Mouse (Mus musculus) CD8-positive naive resting alpha-beta T cell, adult 57 days (primary cell): Measurements from ENCODE around the gene Ddx46. TPM values are rescaled to one million over a fixed set of nuclear protein-coding genes. Genes with fewer than 3 reads are reported as not detected.

Source experiments
- total RNA-seq: library from RNA; stranded (reverse); gene quantifications from one replicate; pipeline ENCODE4 v1.2.4, GENCODE M21; 2023

The Ddx46 gene
- total RNA-seq = 96.0 TPM

DNA sequence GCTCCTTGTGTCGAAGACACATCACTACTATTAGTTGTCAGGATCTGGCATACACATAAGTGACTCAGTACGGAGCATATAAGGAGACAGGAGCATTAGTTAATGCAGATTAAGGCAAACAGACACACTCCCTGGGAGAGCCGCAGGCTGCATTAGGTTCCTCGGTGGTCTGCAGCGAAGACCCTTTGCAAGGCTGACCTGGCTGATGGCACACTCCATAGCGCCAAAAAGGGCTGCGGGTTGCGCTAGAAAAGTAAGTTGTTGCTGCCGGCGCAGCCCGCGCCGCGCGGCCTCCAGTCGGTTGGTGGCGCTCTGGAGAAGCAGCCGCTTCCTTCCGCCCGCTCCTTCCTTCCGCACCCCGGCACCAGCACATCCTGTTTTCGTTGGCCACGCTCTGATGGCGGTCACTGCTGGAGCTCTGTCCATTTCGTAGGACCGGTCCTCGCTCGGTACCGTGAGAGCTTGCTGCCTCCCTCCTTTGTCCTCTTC lies at the start of gene Ddx46:
Gene Ddx46 (plus strand): TSS at position 389 of the 489 bp plus-strand sequence.

DNA sequence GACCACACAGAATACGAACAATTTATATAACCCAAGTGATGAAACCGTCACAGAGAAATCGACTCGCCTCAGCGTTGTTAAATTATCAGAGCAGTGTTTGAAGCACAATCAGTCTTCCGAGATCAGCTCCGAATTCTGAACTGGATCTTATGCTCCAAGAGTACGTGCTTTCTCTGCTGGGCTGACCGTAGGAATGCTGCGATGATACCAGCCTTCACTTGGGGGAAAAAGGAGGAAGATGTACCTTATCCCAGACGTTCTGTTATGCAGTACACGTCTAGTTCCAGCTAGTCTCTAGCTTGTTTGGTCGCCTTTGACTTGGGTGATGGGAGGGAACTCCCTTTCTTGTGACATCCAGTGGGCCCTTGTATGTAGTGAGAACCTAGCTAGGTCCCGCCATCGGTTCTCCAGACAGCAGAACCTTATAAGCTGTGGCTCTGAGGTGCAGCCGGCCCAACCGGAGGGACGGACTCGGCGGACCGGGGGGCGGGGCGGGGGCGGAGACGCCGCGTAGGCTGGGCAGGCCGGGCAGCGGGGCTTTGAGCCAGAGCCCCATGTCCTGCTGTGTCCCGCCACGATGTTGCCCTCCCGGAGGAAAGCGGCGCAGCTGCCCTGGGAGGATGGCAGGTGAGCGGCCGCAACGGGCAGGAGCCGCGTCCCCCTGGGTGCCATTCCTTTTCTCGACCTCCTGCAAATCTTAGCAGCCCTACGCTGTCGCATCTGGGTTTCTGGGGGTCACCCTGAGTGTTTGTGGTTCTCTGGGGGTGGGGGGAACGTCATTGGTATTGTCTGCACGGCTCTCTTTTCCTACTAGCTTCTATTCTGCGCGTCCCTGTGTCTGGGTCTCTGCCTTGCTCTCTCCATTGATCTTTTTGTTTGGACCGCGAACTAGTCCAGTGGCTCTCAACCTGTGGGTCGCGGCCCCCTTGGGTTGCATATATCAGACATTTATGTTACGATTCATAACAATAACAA lies 35.0 kb upstream of the Ddx46 start, which contains the start of gene B4galt7:
Gene B4galt7 (plus strand): TSS at position 331 of the 975 bp plus-strand sequence.

DNA sequence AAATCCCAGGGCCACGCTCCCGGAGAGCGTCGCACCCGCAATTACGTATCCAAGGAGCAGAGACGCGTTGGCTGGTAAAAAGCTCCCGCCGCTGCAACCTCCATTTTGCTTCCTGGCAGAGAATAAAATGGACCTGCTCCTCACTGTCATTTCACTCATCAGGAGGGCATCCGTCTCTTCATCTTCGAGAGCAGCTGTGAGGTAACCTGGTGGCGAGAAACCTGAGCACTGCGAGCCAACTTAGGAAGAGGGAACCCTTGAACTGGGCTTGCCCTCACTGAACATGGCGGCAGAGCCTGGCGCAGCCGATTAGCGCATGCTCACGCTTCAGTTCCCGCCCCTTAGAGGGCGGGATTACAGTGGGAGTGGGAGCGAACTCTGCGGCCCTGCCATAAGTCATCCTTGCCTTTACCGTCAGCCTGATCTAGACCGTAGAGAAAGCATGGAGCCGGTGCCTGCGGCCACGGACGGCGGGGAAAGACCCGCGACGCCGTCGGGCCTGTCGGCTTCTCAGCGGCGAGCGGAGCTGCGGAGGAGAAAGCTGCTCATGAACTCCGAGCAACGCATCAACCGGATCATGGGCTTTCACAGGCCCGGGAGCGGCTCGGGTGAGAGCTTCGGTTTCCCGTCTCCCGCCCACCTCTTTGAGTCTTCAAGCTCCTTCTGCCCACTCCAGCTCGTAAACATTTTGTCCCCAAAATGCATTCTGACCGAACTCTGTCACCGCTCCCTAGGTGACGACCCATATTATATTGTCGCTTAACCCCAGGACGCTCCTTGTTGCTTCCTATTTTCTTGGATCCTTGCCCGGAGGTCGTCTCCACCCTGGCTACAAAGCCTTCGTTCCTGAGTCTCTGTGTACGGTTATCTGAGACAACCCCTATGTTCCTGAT lies 11.9 kb upstream of the Ddx46 start, which contains the start of gene Caml:
Gene Caml (plus strand): TSS at position 357 of the 893 bp plus-strand sequence.

DNA sequence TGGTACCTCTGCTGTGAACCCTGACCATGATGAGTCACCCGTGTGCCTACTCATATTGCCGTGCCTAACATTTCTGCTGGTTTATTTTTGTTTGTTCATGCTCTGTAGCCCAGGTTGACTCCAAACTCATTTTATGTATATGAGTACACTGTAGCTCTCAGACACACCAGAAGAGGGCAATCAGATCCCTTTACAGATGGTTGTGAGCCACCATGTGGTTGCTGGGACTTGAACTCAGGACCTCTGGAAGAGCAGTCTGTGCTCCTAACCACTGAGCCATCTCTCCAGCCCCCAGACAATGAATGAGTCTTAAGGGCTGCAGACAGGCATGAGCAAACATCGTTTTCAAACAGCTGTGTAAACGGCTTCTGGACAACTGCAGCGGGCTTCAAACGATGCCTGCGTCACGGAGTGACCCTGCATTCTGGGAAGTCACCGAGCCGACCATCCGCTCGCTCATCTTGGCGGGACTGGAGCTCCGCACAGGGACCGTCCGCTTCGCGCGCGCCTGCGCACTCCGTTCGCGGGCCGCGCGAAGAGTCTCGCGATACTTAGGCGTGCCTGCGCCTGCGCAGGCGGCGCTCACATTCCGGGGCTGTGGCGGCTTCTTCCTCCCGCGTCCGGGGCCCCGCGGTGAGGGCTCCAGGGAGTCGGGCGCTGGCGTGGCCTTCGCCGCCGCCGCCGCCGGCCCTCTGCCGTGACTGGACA lies 57.9 kb downstream of the Ddx46 start, which contains the start of gene B230219D22Rik:
Gene B230219D22Rik (plus strand): TSS at position 590 of the 708 bp plus-strand sequence.

DNA sequence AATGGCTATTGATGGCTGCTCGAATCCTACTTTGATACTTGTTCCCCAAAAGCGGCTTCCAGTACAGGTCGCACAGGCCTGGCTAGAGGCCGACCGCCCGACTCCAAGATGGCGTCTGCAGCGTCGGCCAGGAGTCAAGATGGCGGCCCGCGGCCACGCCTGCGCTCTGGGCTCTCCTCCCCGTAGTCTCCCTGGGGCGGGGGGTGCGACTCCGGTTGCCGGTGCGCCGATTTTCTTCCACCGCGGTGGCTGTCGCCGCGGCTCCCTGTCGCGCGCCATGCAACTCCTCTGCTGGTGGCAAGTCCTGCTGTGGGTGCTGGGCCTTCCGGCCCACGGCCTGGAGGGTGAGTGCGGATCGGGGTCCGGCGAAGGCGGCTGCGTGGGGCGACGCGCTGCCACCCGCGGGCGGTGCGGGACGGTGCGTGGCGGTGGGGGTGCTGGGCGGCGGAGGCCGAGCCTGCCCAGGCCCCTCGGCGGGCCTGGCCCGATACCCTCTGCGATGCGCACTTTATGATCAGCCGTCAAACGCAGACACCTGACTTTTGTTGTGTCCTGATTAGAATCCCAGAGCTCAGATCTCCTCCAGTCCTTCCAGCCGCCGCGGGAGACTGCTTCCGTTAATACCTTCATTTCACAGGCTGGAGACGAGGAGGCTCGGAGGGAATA lies 79.8 kb downstream of the Ddx46 start, which contains the start of gene Txndc15:
Gene Txndc15 (plus strand): TSS at position 150 of the 666 bp plus-strand sequence.

DNA sequence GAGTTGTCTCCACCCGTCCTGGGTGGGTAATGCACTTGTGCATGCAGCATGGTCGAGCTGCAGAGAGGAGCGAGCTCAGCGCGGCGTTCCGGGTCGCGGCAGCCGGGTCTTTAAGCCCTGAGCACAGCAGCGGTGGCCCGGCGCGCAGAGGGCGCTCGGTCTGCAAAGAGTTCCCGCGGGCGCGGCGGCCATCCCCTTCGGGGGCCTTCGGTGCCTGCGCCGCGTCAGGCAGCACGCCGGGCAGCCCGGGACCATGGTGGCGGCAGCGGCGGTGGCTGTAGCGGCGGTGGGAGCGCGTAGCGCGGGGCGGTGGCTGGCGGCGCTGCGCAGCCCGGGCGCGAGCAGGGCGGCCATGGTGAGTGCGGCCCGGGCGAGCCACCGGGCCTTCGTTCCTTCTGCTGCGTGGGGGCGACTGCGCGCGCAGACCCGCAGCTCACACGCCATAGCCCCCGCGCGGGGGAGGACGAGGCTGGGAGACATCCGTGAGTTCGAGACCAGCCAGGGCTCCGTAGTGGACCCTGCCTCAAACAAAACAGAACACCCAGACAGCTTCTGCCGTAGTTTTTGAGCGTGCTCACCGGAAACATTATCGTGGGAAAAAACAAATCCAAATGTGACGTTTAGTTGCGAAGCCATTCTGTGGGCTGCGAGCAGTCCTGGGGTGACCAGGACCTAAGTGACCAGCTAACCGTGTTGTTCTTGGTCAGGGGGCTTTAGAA lies 92.5 kb downstream of the Ddx46 start, which contains the start of gene Pcbd2:
Gene Pcbd2 (plus strand): TSS at position 249 of the 719 bp plus-strand sequence.

Other genes starting within 250 kb of the Ddx46 start
- gene Slc34a1, start 236.8 kb upstream of the Ddx46 start, total RNA-seq = not detected
- not detected for gene Pfn3, start 219.8 kb upstream of the Ddx46 start, total RNA-seq
- 1.9 TPM for gene F12, start 208.2 kb upstream of the Ddx46 start, total RNA-seq
- gene Grk6, start 190.0 kb upstream of the Ddx46 start, total RNA-seq = 432 TPM
- 43.9 TPM for gene Prr7, start 170.8 kb upstream of the Ddx46 start, total RNA-seq
- 0.34 TPM for gene Dbn1, start 146.9 kb upstream of the Ddx46 start, total RNA-seq
- gene Pdlim7, start 121.4 kb upstream of the Ddx46 start, total RNA-seq = 7.9 TPM
- 17.9 TPM for gene Dok3, start 105.7 kb upstream of the Ddx46 start, total RNA-seq
- gene Ddx41, start 98.4 kb upstream of the Ddx46 start, total RNA-seq = 74.7 TPM
- gene Fam193b, start 63.9 kb upstream of the Ddx46 start, total RNA-seq = 177 TPM
- 100 TPM for gene Tmed9, start 61.3 kb upstream of the Ddx46 start, total RNA-seq
- 39.6 TPM for gene B4galt7, start 35.1 kb upstream of the Ddx46 start, total RNA-seq
- gene Caml, start 12.0 kb upstream of the Ddx46 start, total RNA-seq = 18.8 TPM
- gene B230219D22Rik, start 58.1 kb downstream of the Ddx46 start, total RNA-seq = 23.6 TPM
- 28.5 TPM for gene Txndc15, start 79.6 kb downstream of the Ddx46 start, total RNA-seq
- gene Pcbd2, start 92.3 kb downstream of the Ddx46 start, total RNA-seq = 21.5 TPM
- not detected for gene Catsper3, start 149.5 kb downstream of the Ddx46 start, total RNA-seq
- gene Pitx1, start 201.2 kb downstream of the Ddx46 start, total RNA-seq = not detected